Mouse (Mus musculus): ENCODE data around the gene Tle3.

The Tle3 gene

GRCm38 (mm10) chr9:61371755-61372509 lies at the start of gene Tle3:
Tle3 (plus strand) TSS chr9:61372366.
- DNase-seq (ENCODE audit: low spot score in 2 of 2), result peak; percentile 98

GRCm38 (mm10) chr9:61323221-61323620 lies 48.9 kb upstream of the Tle3 start:
- no peak for DNase-seq (ENCODE audit: low spot score in 2 of 2)

GRCm38 (mm10) chr9:61323879-61324278 lies 48.3 kb upstream of the Tle3 start:
- DNase-seq (ENCODE audit: low spot score in 2 of 2), result no peak

- DNase-seq (ENCODE audit: low spot score in 2 of 2), result no peak
Measured at GRCm38 (mm10) chr9:61324354-61324753, 47.8 kb upstream of the Tle3 start.

- no peak for DNase-seq (ENCODE audit: low spot score in 2 of 2)
Measured at GRCm38 (mm10) chr9:61325012-61325411, 47.2 kb upstream of the Tle3 start.

- no peak for DNase-seq (ENCODE audit: low spot score in 2 of 2)
Measured at GRCm38 (mm10) chr9:61325931-61326351, 46.2 kb upstream of the Tle3 start.

GRCm38 (mm10) chr9:61326922-61327321 lies 45.2 kb upstream of the Tle3 start:
- no peak for DNase-seq (ENCODE audit: low spot score in 2 of 2)

GRCm38 (mm10) chr9:61328173-61328572 lies 44.0 kb upstream of the Tle3 start:
- DNase-seq (ENCODE audit: low spot score in 2 of 2), result no peak

- no peak for DNase-seq (ENCODE audit: low spot score in 2 of 2)
Measured at GRCm38 (mm10) chr9:61330747-61331146, 41.4 kb upstream of the Tle3 start.

GRCm38 (mm10) chr9:61332226-61332936 lies 39.8 kb upstream of the Tle3 start:
- DNase-seq (ENCODE audit: low spot score in 2 of 2), result no peak

- DNase-seq (ENCODE audit: low spot score in 2 of 2), result no peak
Measured at GRCm38 (mm10) chr9:61336179-61336578, 36.0 kb upstream of the Tle3 start.

GRCm38 (mm10) chr9:61336591-61337587 lies 35.3 kb upstream of the Tle3 start:
- DNase-seq (ENCODE audit: low spot score in 2 of 2), result peak; percentile 83 to 89

- DNase-seq (ENCODE audit: low spot score in 2 of 2), result no peak
Measured at GRCm38 (mm10) chr9:61337665-61338064, 34.5 kb upstream of the Tle3 start.

GRCm38 (mm10) chr9:61339311-61339710 lies 32.9 kb upstream of the Tle3 start:
- DNase-seq (ENCODE audit: low spot score in 2 of 2), result no peak

GRCm38 (mm10) chr9:61340333-61340732 lies 31.8 kb upstream of the Tle3 start:
- DNase-seq (ENCODE audit: low spot score in 2 of 2), result no peak

GRCm38 (mm10) chr9:61342297-61342696 lies 29.9 kb upstream of the Tle3 start:
- no peak for DNase-seq (ENCODE audit: low spot score in 2 of 2)

- no peak for DNase-seq (ENCODE audit: low spot score in 2 of 2)
Measured at GRCm38 (mm10) chr9:61344684-61345083, 27.5 kb upstream of the Tle3 start.

GRCm38 (mm10) chr9:61347011-61347410 lies 25.2 kb upstream of the Tle3 start:
- no peak for DNase-seq (ENCODE audit: low spot score in 2 of 2)

- no peak for DNase-seq (ENCODE audit: low spot score in 2 of 2)
Measured at GRCm38 (mm10) chr9:61348036-61348435, 24.1 kb upstream of the Tle3 start.

- DNase-seq (ENCODE audit: low spot score in 2 of 2), result no peak
Measured at GRCm38 (mm10) chr9:61348616-61349015, 23.6 kb upstream of the Tle3 start.

GRCm38 (mm10) chr9:61349697-61350096 lies 22.5 kb upstream of the Tle3 start:
- DNase-seq (ENCODE audit: low spot score in 2 of 2), result peak; percentile 79 to 80

- peak; percentile 79 to 86 for DNase-seq (ENCODE audit: low spot score in 2 of 2)
Measured at GRCm38 (mm10) chr9:61351164-61351563, 21.0 kb upstream of the Tle3 start.

Measured in heart, adult 9 months (tissue).